Mouse (Mus musculus) spleen, adult 2 months (tissue): ENCODE measurements around the gene Spred3.

ENCODE experiments used
- CTCF ChIP-seq: fragments of 200-500 bp; IDR thresholded peaks from 2 replicates; pipeline ENCODE4 v1.5.1; 2011; ENCODE audit warnings: mild to moderate bottlenecking, inconsistent platforms; ENCODE audit not compliant: insufficient read depth, insufficient read length, insufficient replicate concordance; ENCODE audit errors: extremely low read depth
- POLR2A ChIP-seq: fragments of 200-500 bp; IDR thresholded peaks from 2 replicates; pipeline ENCODE4 v1.6.1; 2011; ENCODE audit warnings: low read depth, low read length, inconsistent platforms

- TF ChIP-seq CTCF: no peak
- no peak for TF ChIP-seq POLR2A
Measured at GRCm38 (mm10) chr7:29119526-29119925, 50.7 kb downstream of the Spred3 start.
